Mouse (Mus musculus) lung, embryonic 16.5 days (tissue): Measurements from ENCODE around the gene Ldlrad3. TPM values are rescaled to one million over a fixed set of nuclear protein-coding genes. Genes with fewer than 3 reads are reported as not detected.

ENCODE experiments used
- polyA plus RNA-seq: library from polyadenylated mRNA; unstranded; fragments of >200 nt; fragmentation: Nextera tagmentation; extraction: Ambion mirVana; gene quantifications from 2 replicates; pipeline ENCODE4 v1.2.1, GENCODE M21; 2015

Ldlrad3 gene
- polyA plus RNA-seq, 1 experiment from 2014 or later = 50.0 TPM

Other genes starting within 250 kb of the Ldlrad3 start
- gene Trim44, start 221.4 kb upstream of the Ldlrad3 start, polyA plus RNA-seq = 16.2 and 16.6 TPM in 2 replicates